Mouse (Mus musculus) spleen, postnatal 4 days (tissue): ENCODE measurements around the gene Macf1.
"Not testable (repeated sequence)": the region's sequence is repeated elsewhere in the genome, so short reads cannot be mapped to it uniquely, and the experiment has no call there.

Experiments
- DNase-seq, 2 experiments: peaks; one replicate each; pipeline ENCODE4 v3.0.0; 2022; ENCODE audit warnings: low spot score in 2 of 2

Gene Macf1

GRCm38 (mm10) chr4:123353271-123353877 is 330.8 kb downstream of the Macf1 start:
- no peak for DNase-seq

GRCm38 (mm10) chr4:123343471-123343789 is 340.7 kb downstream of the Macf1 start:
- no peak for DNase-seq

GRCm38 (mm10) chr4:123342642-123343470 is 341.3 kb downstream of the Macf1 start, which contains the start of gene Bmp8a:
TSS of gene Bmp8a (minus strand) at chr4:123343252.
- DNase-seq = peak; percentile 59 to 83

GRCm38 (mm10) chr4:123342091-123342641 is 342.0 kb downstream of the Macf1 start:
- no peak for DNase-seq

- no peak for DNase-seq
These were observed 343.9 kb downstream of the Macf1 start for GRCm38 (mm10) chr4:123340232-123340631.

- DNase-seq = no peak
These were observed 346.5 kb downstream of the Macf1 start for GRCm38 (mm10) chr4:123337693-123338092.

GRCm38 (mm10) chr4:123335796-123336585 is 348.2 kb downstream of the Macf1 start:
- no peak for DNase-seq

- not testable (repeated sequence) for DNase-seq
These were observed 348.9 kb downstream of the Macf1 start for GRCm38 (mm10) chr4:123335244-123335643.

- no peak for DNase-seq
These were observed 350.0 kb downstream of the Macf1 start for GRCm38 (mm10) chr4:123334177-123334576.

GRCm38 (mm10) chr4:123333151-123333550 is 351.0 kb downstream of the Macf1 start:
- no peak for DNase-seq

- not testable (repeated sequence) for DNase-seq
These were observed 352.2 kb downstream of the Macf1 start for GRCm38 (mm10) chr4:123331961-123332360.

- DNase-seq = no peak
These were observed 352.8 kb downstream of the Macf1 start for GRCm38 (mm10) chr4:123331326-123331725.

GRCm38 (mm10) chr4:123328946-123329345 is 355.2 kb downstream of the Macf1 start:
- DNase-seq = no peak

GRCm38 (mm10) chr4:123327630-123328029 is 356.5 kb downstream of the Macf1 start:
- DNase-seq = no peak

- DNase-seq = no peak
These were observed 358.1 kb downstream of the Macf1 start for GRCm38 (mm10) chr4:123326087-123326486.

GRCm38 (mm10) chr4:123323534-123323933 is 360.6 kb downstream of the Macf1 start, which contains the start of gene Oxct2a:
TSS of gene Oxct2a (minus strand) at chr4:123323634.
- DNase-seq = no peak

- not testable (repeated sequence) for DNase-seq
These were observed 361.2 kb downstream of the Macf1 start for GRCm38 (mm10) chr4:123322910-123323309.

- no peak for DNase-seq
These were observed 369.7 kb downstream of the Macf1 start for GRCm38 (mm10) chr4:123314497-123314896.

GRCm38 (mm10) chr4:123313010-123313409 is 371.1 kb downstream of the Macf1 start:
- DNase-seq = no peak

GRCm38 (mm10) chr4:123311845-123312244 is 372.3 kb downstream of the Macf1 start:
- no peak for DNase-seq

GRCm38 (mm10) chr4:123308292-123308691 is 375.9 kb downstream of the Macf1 start:
- no peak for DNase-seq

GRCm38 (mm10) chr4:123306999-123307398 is 377.2 kb downstream of the Macf1 start:
- no peak for DNase-seq
